Mouse (Mus musculus): ENCODE results near the gene Macrod2. TPM values are rescaled to one million over a fixed set of nuclear protein-coding genes. Genes with fewer than 3 reads are reported as not detected.
A peak's percentile ranks its signal among the peaks of the same experiment; 100 is the strongest.

Macrod2 gene
- polyA plus RNA-seq, 1 experiment from 2014 or later = 22.7 TPM

DNA sequence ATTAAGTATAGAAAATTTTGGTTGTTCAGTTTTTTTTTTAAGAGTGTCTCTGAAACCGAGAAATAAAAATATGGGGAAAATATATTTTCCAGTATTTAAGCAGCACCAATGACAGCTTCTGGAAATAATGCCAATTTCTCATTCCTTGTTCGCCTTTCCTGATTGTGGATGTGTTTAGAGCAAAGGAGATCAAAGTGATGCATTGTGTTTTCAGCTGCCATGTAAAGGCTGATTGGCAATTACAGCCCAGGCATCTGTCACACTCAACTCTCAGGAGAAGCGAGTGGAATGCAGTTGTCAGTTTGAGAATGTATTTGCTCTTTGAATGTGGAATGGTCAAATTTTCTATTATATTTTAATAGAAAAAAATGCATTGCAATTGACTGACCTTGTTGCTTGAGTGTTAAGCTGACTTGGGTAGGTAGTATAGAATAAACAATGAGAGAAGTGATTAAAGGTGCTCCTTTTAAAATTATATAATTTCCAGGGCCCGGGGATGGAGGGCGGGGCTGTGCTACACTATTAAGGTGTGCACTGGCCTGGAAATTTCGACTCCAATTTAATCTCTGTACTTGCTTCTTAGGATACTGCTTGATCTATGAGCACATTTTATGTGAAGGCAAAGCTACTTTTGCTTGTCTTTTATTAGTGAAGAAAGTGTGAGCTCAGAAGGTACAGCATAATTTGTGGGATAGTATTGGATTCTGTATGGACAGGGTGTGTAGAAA is 629.4 kb downstream of the Macrod2 start:
- H3K9ac ChIP-seq (replicated peaks; ENCODE audit: low read depth) = no peak overlapping the region
- H3K4me3 ChIP-seq (ENCODE audit: low read depth, low read length) = no peak overlapping the region
- 53% methylated on average over 6 of the region's 6 CpGs for WGBS
- no peak overlapping the region for H3K27ac ChIP-seq (ENCODE audit: low read length)
- H3K9me3 ChIP-seq (ENCODE audit: low read length) = no peaks in the 10 kb centered on the region
- no peaks in the 10 kb centered on the region for H3K4me1 ChIP-seq (ENCODE audit: insufficient read depth, low read depth, low read length)
- no peak for ATAC-seq
- no peak for DNase-seq (ENCODE audit: low spot score)
- H3K27me3 ChIP-seq (replicated peaks; ENCODE audit: insufficient read depth, low read length) = no peaks in the 10 kb centered on the region
- no peak overlapping the region for H3K4me2 ChIP-seq (replicated peaks; ENCODE audit: low read depth, low read length)
- no peak for TF ChIP-seq CTCF (IDR thresholded peaks at IDR 0.05)
- TF ChIP-seq EP300 (IDR thresholded peaks at IDR 0.05) = no peak
- H3K36me3 ChIP-seq (ENCODE audit: insufficient read depth, low read length) = no peaks in the 10 kb centered on the region

DNA sequence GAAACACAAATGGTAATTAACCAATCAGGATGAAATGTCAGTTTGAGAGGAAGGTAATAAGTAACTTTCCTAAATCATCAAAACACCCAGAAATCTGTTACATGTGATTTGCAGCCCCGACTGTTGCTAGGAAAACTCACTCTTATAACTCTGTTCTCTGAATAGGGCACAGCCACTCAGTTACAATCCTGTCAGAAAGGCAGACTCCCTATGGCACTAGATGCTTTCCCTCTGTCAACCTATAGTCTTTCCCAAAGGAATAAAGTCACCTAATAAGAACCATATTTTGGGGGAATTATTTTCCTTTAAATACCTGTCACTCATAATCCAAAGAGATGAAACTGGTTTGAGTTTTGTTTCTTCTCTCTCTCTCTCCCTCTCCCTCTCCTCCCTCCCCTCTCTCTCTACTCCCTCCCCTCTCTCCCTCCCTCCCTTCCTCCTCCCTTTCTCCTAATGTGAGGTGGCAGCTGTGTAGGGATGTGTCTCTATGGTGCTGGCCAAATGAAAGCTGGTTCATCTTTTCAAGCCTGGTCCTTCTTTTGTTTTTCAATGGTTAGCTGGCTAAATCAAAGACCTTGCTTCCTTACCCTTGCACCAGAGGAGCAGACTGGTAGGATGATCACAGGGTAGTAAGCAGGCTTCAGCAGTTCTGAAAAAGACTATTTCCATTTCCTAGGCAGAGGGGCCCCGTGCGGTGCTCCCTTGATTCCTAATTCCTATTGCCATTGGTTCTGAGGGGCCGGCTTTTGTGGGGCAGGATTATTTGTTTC is 661.8 kb downstream of the Macrod2 start:
- no peak for TF ChIP-seq EP300 (IDR thresholded peaks at IDR 0.05)
- no peak overlapping the region for H3K27ac ChIP-seq (ENCODE audit: low read length)
- H3K27me3 ChIP-seq (replicated peaks; ENCODE audit: insufficient read depth, low read length) = no peaks in the 10 kb centered on the region
- WGBS = 55% methylated on average over 4 of the region's 4 CpGs
- H3K4me2 ChIP-seq (replicated peaks; ENCODE audit: low read depth, low read length) = no peak overlapping the region
- H3K9me3 ChIP-seq (ENCODE audit: low read length) = no peaks in the 10 kb centered on the region
- no peak overlapping the region for H3K9ac ChIP-seq (replicated peaks; ENCODE audit: low read depth)
- H3K36me3 ChIP-seq (ENCODE audit: insufficient read depth, low read length) = no peaks in the 10 kb centered on the region
- H3K4me1 ChIP-seq (ENCODE audit: insufficient read depth, low read depth, low read length) = no peaks in the 10 kb centered on the region
- H3K4me3 ChIP-seq (ENCODE audit: low read depth, low read length) = no peak overlapping the region
- ATAC-seq (no peak), DNase-seq (ENCODE audit: low spot score) (no peak)

DNA sequence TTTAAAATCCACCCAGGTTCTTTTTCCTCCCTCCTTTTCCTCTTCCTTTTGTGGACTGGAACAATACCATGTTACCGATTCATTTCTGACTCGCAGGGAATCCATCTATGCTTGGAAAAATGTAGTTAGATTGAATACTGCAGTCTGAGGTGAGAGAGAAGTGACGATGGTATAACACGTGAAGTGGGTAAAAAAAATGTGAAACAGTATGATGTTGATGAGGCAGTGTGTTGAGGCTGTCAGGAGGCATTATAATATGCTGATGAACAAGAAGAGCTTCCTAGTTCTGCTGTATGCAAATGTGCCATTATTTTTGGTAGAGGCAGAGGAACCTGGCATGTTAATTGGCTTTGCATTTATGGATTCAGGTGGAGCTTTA is 662.3 kb downstream of the Macrod2 start:
- ATAC-seq (no peak), DNase-seq (ENCODE audit: low spot score) (no peak)
- WGBS = 56% methylated on average over 4 of the region's 4 CpGs
- H3K9me3 ChIP-seq (ENCODE audit: low read length) = no peaks in the 10 kb centered on the region
- no peak overlapping the region for H3K27ac ChIP-seq (ENCODE audit: low read length)
- no peak overlapping the region for H3K4me3 ChIP-seq (ENCODE audit: low read depth, low read length)
- TF ChIP-seq EP300 (IDR thresholded peaks at IDR 0.05) = no peak
- TF ChIP-seq CTCF (IDR thresholded peaks at IDR 0.05) = no peak
- no peak overlapping the region for H3K4me2 ChIP-seq (replicated peaks; ENCODE audit: low read depth, low read length)
- no peaks in the 10 kb centered on the region for H3K36me3 ChIP-seq (ENCODE audit: insufficient read depth, low read length)
- no peaks in the 10 kb centered on the region for H3K27me3 ChIP-seq (replicated peaks; ENCODE audit: insufficient read depth, low read length)
- no peaks in the 10 kb centered on the region for H3K4me1 ChIP-seq (ENCODE audit: insufficient read depth, low read depth, low read length)
- no peak overlapping the region for H3K9ac ChIP-seq (replicated peaks; ENCODE audit: low read depth)

DNA sequence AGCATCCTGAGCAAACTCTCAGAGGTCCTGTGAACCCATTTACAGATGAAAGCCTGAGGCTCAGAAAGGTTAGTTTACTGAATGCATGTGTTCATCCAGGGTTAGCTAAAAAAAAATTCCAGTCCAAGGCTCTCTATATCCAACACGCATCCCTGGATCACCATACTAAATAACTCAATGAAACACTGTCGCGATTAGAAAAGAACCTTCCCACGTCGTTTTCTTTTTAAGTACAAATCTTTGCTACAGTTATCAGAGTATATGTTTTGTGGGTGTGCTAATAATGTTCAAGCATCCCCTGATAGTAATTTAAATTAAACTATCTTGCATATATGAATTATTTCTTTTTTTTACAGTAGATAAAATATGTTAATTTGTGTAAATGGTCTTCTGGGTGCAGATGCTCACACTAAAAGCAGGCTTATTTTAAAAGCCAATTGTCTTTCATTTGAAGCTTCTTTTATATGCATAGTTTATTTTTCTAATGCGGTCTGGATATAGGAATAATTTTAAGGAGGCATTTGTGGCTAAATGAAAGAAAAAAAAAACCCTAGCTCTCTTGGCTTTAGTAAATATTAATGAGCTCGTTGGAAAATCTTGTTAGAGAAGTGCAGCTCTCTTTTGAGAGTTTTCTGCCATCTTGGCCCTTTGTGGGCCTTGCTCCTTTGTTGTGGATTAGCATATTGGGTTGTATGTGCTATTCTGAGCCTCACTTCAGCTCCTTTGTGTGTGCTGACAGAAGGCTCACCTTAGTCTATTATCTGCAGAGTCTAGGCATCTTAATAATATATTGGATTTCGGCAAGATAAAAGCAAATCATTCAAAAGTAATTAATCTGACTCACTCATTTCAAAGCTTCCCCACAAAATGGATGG is 679.1 kb downstream of the Macrod2 start:
- Histone ChIP-seq H3K9ac (replicated peaks; ENCODE audit: low read depth) (no peak overlapping the region), H3K27me3 (replicated peaks; ENCODE audit: insufficient read depth, low read length) (no peaks in the 10 kb centered on the region), H3K36me3 (ENCODE audit: insufficient read depth, low read length) (no peaks in the 10 kb centered on the region), H3K4me1 (ENCODE audit: insufficient read depth, low read depth, low read length) (no peaks in the 10 kb centered on the region), H3K4me2 (replicated peaks; ENCODE audit: low read depth, low read length) (no peak overlapping the region), H3K9me3 (ENCODE audit: low read length) (no peaks in the 10 kb centered on the region), H3K4me3 (ENCODE audit: low read depth, low read length) (no peak overlapping the region), H3K27ac (ENCODE audit: low read length) (no peak overlapping the region)
- DNase-seq (ENCODE audit: low spot score) = no peak
- no peak for TF ChIP-seq EP300 (IDR thresholded peaks at IDR 0.05)
- TF ChIP-seq CTCF (IDR thresholded peaks at IDR 0.05) = no peak
- no peak for ATAC-seq
- WGBS = 78% methylated on average over 8 of the region's 8 CpGs

DNA sequence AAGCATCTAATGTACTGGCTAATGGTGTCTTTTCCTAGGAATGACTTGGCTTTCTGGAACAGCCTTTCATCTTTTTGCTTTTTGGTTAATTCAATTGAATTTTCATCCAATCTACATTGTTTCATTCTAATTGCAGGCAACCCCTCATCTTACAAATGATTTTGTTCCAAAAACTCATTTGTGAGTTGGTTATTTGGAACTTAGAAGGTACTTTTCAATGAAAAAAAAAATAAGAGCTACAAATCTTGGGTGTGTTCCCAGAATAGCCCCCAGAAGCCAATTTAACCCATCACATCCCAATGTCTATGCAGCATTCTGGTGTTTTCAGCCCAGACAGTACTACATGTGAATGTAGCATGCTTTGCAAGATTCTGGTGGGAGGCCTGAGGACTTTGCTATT is 683.1 kb downstream of the Macrod2 start:
- H3K4me2 ChIP-seq (replicated peaks; ENCODE audit: low read depth, low read length) = no peak overlapping the region
- no peak for DNase-seq (ENCODE audit: low spot score)
- H3K27me3 ChIP-seq (replicated peaks; ENCODE audit: insufficient read depth, low read length) = no peaks in the 10 kb centered on the region

DNA sequence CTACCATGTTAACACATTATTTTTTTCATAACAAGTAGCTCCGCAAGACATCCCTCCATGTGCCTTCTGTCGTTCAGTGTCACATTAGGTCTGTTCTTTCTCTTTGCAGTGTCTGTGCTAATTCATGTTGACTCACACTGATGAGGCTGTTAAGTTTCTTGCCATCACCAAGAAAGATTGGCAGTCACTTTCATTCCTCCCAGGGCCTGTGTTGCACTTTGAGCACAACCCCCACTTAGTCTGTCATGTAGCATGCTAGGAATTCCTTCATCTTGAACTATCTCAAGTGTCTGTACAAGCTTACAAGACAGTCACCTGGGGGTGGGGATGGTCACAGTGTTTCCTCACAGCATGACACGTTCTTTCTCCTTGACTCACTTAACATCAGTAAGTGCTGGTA is 696.2 kb downstream of the Macrod2 start:
- Histone ChIP-seq H3K27me3 (replicated peaks; ENCODE audit: insufficient read depth, low read length) (no peaks in the 10 kb centered on the region), H3K9ac (replicated peaks; ENCODE audit: low read depth) (no peak overlapping the region), H3K4me3 (ENCODE audit: low read depth, low read length) (no peak overlapping the region), H3K9me3 (ENCODE audit: low read length) (no peaks in the 10 kb centered on the region), H3K4me2 (replicated peaks; ENCODE audit: low read depth, low read length) (no peak overlapping the region), H3K36me3 (ENCODE audit: insufficient read depth, low read length) (no peaks in the 10 kb centered on the region), H3K4me1 (ENCODE audit: insufficient read depth, low read depth, low read length) (no peaks in the 10 kb centered on the region), H3K27ac (ENCODE audit: low read length) (no peak overlapping the region)
- 57% methylated on average over 3 of the region's 3 CpGs for WGBS
- TF ChIP-seq CTCF (IDR thresholded peaks at IDR 0.05) (no peak), EP300 (IDR thresholded peaks at IDR 0.05) (peak; percentile 83; the same call in 1 of the 2 replicates)
- peak; percentile 86 for ATAC-seq
- peak; percentile 47 for DNase-seq (ENCODE audit: low spot score)

More for the DNA sequence above, 683.1 kb downstream of the Macrod2 start:
- Histone ChIP-seq H3K4me1 (ENCODE audit: insufficient read depth, low read depth, low read length) (no peaks in the 10 kb centered on the region), H3K9ac (replicated peaks; ENCODE audit: low read depth) (no peak overlapping the region), H3K4me3 (ENCODE audit: low read depth, low read length) (no peak overlapping the region), H3K9me3 (ENCODE audit: low read length) (no peaks in the 10 kb centered on the region), H3K27ac (ENCODE audit: low read length) (no peak overlapping the region), H3K36me3 (ENCODE audit: insufficient read depth, low read length) (no peaks in the 10 kb centered on the region)
- TF ChIP-seq EP300 (IDR thresholded peaks at IDR 0.05) (no peak), CTCF (IDR thresholded peaks at IDR 0.05) (no peak)
- no peak for ATAC-seq

All from lung, postnatal 0 days (tissue).